In the genomic region with DNA sequence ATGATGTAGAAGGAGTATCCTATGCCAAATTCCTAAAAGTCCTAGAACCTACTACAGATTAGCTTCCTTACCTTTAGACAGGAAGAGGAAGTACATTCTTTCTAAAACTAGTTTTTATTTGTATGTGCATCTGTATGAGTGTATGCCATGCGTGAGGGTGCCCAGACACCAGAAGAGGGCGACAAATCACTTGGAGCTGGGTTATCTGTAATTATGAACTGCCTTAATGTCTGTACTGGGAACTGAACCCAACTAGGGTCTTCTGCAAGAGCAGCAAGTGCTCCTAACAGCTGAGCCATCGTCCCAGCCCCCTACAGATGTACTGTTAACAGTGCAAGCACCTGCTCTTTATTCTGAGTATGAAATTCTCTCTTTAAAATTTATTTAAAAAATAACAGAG, we compare ENCODE assay signal across 1 mouse cellular context.
TF ChIP-seq lines count a peak whose summit lies in the region.

No protein-coding gene starts in this region.

TF ChIP-seq in MEL, 35 proteins besides CTCF, POLR2A, EP300 and RAD21:
- TF ChIP-seq SIN3A (IDR thresholded peaks at IDR 0.05; ENCODE audit: low read length) (no peak), USF2 (IDR thresholded peaks at IDR 0.05; ENCODE audit: borderline replicate concordance in 1 of 2, insufficient read depth in 1 of 2, low read depth in 1 of 2, low read length in 2 of 2) (no peak), ZMIZ1 (IDR thresholded peaks at IDR 0.05; ENCODE audit: low read depth, low read length) (no peak), GABPA (IDR thresholded peaks at IDR 0.05; ENCODE audit: low read depth, low read length) (no peak), ZKSCAN1 (IDR thresholded peaks at IDR 0.05; ENCODE audit: low read depth, low read length) (no peak), TAL1 (IDR thresholded peaks at IDR 0.05; ENCODE audit: low read length) (no peak), UBTF (IDR thresholded peaks at IDR 0.05; ENCODE audit: borderline replicate concordance, insufficient read depth, low read depth, low read length) (no peak), TCF12 (IDR thresholded peaks at IDR 0.05; ENCODE audit: low read depth, low read length) (no peak), POLR2AphosphoS5 (IDR thresholded peaks at IDR 0.05; ENCODE audit: borderline replicate concordance, low read depth, low read length) (no peak), TBP (IDR thresholded peaks at IDR 0.05; ENCODE audit: low read depth, low read length) (no peak), KAT2A (conservative IDR thresholded peaks at IDR 0.05; ENCODE audit: low read depth, low read length) (no peak)
